21 mouse cellular contexts compared by ENCODE assay signal in genomic region chr7:79336362-79336910, GRCm38 (mm10). TPM values are rescaled to one million over a fixed set of nuclear protein-coding genes. Genes with fewer than 3 reads are reported as not detected.
DNase-seq lines count a peak whose midpoint lies in the region; ATAC-seq and TF ChIP-seq lines count a peak whose summit lies in the region.
"Had no signal": no experiment of that assay in that cellular context is flagged by ENCODE, and none has a peak within 500 bp of the region (broad histone marks: within the 10 kb centered on the region; RNA-seq: fewer than 3 reads in every experiment).

No protein-coding gene starts in this region.

- no peak overlapping the region for H3K4me3 ChIP-seq in lung, adult 2 months (replicated peaks; ENCODE audit: extremely low read depth, low read depth, low read length)
- H3K4me3 ChIP-seq in stomach, embryonic 16.5 days (replicated peaks; ENCODE audit: low read length): no peak overlapping the region
- H3K4me3 ChIP-seq: heart, embryonic 13.5 days had no signal

- no peak for TF ChIP-seq POLR2A in lung, adult 2 months (IDR thresholded peaks at IDR 0.05; ENCODE audit: borderline replicate concordance, extremely low read depth, low read depth, low read length)

- no peak for DNase-seq in frontal cortex, postnatal 14 days (ENCODE audit: low spot score in 2 of 2)
- peak; percentile 44 for DNase-seq in lung, postnatal 36 days
- DNase-seq in lung, adult 2 months: no peak
- DNase-seq in Patski (ENCODE audit: low read depth, low spot score): peak; percentile 63
- no peak for DNase-seq in retina, embryonic 14.5 days (ENCODE audit: low spot score)
- DNase-seq in heart, postnatal 14 days: no peak
- DNase-seq: cerebellum, adult 9-10 months; embryo, embryonic 11 days; kidney, adult 18-20 months; kidney, postnatal 36 days; liver; lung, postnatal 10 days; thymus, adult 18-20 months had no signal

- CTCF ChIA-PET in Patski (lab: Charles Lee): interaction anchor here (1.6 kb wide), 1 partner anchor 10 kb away, joined by 6 read pairs; no protein-coding TSS in a partner anchor

- H3K4me2 ChIP-seq in stomach, embryonic 16.5 days (ENCODE audit: low read depth, low read length): no peak overlapping the region
- H3K4me2 ChIP-seq: heart, embryonic 13.5 days; midbrain, embryonic 11.5 days had no signal

- H3K9ac ChIP-seq in stomach, embryonic 16.5 days (ENCODE audit: low read length): no peak overlapping the region
- H3K9ac ChIP-seq: heart, embryonic 13.5 days had no signal

- ATAC-seq in frontal cortex, adult (ENCODE audit: low TSS enrichment): peak; percentile 91
- ATAC-seq in Patski: peak; percentile 90
- peak; percentile 25; the same call in 1 of the 2 replicates for ATAC-seq in stomach, embryonic 16.5 days (ENCODE audit: insufficient read depth, low FRiP score)
- ATAC-seq: forebrain, embryonic 16.5 days; hindbrain, embryonic 16.5 days had no signal

- no peaks in the 10 kb centered on the region for H3K36me3 ChIP-seq in stomach, embryonic 16.5 days (ENCODE audit: control insufficient read depth, insufficient read depth, low read length)

- in situ Hi-C loops in Patski (cut with MboI; ENCODE audit: low pct_unique_long_range_greater_than_20kb): no loop called here

- TF ChIP-seq CTCF in lung, adult 2 months (IDR thresholded peaks at IDR 0.05; ENCODE audit: insufficient read depth, low read length): no peak
- TF ChIP-seq CTCF in Patski (IDR thresholded peaks at IDR 0.05): no peak

- H3K9me3 ChIP-seq in stomach, embryonic 16.5 days (replicated peaks; ENCODE audit: control insufficient read depth, low read length): no peaks in the 10 kb centered on the region
- H3K9me3 ChIP-seq: heart, embryonic 13.5 days had no signal

- peak overlapping the region; percentile 68 for H3K27ac ChIP-seq in stomach, embryonic 16.5 days (ENCODE audit: low read length)
- H3K27ac ChIP-seq: heart, embryonic 13.5 days had no signal

- POLR2A ChIA-PET in Patski (lab: Charles Lee): no interaction called here

- 60% methylated on average over 8 of the region's 8 CpGs for WGBS in lung, adult 2 months
- WGBS in stomach, embryonic 16.5 days: 78% methylated on average over 8 of the region's 8 CpGs

- no peaks in the 10 kb centered on the region for H3K27me3 ChIP-seq in Patski
- no peaks in the 10 kb centered on the region for H3K27me3 ChIP-seq in stomach, embryonic 16.5 days (ENCODE audit: control insufficient read depth, insufficient read depth, low read length)
- H3K27me3 ChIP-seq: heart, embryonic 13.5 days had no signal

- intact Hi-C loops in heart, postnatal 14 days (cut with DNase I): no loop called here

- H3K4me1 ChIP-seq in lung, adult 2 months (ENCODE audit: control insufficient read depth, insufficient read depth, low read length): no peaks in the 10 kb centered on the region; the same call in 1 of the 2 replicates
- H3K4me1 ChIP-seq in stomach, embryonic 16.5 days (ENCODE audit: control insufficient read depth, insufficient read depth, low read length): no peaks in the 10 kb centered on the region

RNA-seq across cellular contexts. Expression of gene Rlbp1, which starts 50.4 kb away (rescaled TPM):
- 0.48 and 0.52 TPM in 2 replicates for polyA plus RNA-seq in lung, adult 2 months (2012; rRNA removed)
- polyA plus RNA-seq in Patski (2021): not detected
- 0.44 and 0.75 TPM in 2 replicates for polyA plus RNA-seq in stomach, embryonic 16.5 days (2015; fragmentation: Nextera tagmentation; extraction: Ambion mirVana)
- not detected for total RNA-seq in heart, postnatal 14 days (2021)
- total RNA-seq: gastrocnemius, postnatal 4 days had no signal
- polyA plus RNA-seq: heart, embryonic 13.5 days; spleen, adult 2 months had no signal

RNA-seq across cellular contexts. Expression of gene Fanci, which starts 55.3 kb away (rescaled TPM):
- polyA plus RNA-seq in lung, adult 2 months (2012; rRNA removed): 0.19 and 0.39 TPM in 2 replicates
- polyA plus RNA-seq in Patski (2021): 12.2 TPM
- polyA plus RNA-seq in stomach, embryonic 16.5 days (2015; fragmentation: Nextera tagmentation; extraction: Ambion mirVana): 8.5 and 9.0 TPM in 2 replicates
- total RNA-seq in heart, postnatal 14 days (2021): 1 to 10 TPM in 1 of 2 experiments, under 1 TPM in 1; 0.55 to 1.5 TPM

Comparison
In these comparisons a context has a peak if more than half of its experiments do, and no peak if none do; other contexts are left out.
1. DNase-seq: peak in lung, postnatal 36 days (single experiment) and Patski (single experiment); none in frontal cortex, postnatal 14 days (0 of 2), lung, adult 2 months (single experiment), retina, embryonic 14.5 days (single experiment) and heart, postnatal 14 days (0 of 2).
2. ATAC-seq: peak in every context shown above with its lines; median percentile 91 in frontal cortex, adult; 90 in Patski; 25 in stomach, embryonic 16.5 days.